Mouse (Mus musculus): ENCODE results near the gene Olfr298.

Olfr298 gene

GRCm38 (mm10) chr7:86492384-86492783 is at the start of gene Olfr298:
TSS of gene Olfr298 (minus strand) at chr7:86492484.
- no peak for DNase-seq (ENCODE audit: low spot score)

GRCm38 (mm10) chr7:86519668-86520067 is 27.4 kb upstream of the Olfr298 start, which contains the start of gene Olfr297:
TSS of gene Olfr297 (plus strand) at chr7:86519968.
- no peak for DNase-seq (ENCODE audit: low spot score)

- DNase-seq (ENCODE audit: low spot score), result no peak
Observed at GRCm38 (mm10) chr7:86459621-86460020, 32.7 kb downstream of the Olfr298 start, which contains the start of gene Olfr299. TSS of gene Olfr299 (plus strand) at chr7:86459921.

Data from ovary, postnatal 36 days (tissue).